Comparison of ENCODE assay signal across 8 mouse cellular contexts in genomic region chr1:177014921-177015439, GRCm38 (mm10).
DNase-seq lines count a peak whose midpoint lies in the region; ATAC-seq and TF ChIP-seq lines count a peak whose summit lies in the region.
"Had no signal": no experiment of that assay in that cellular context is flagged by ENCODE, and none has a peak within 500 bp of the region (broad histone marks: within the 10 kb centered on the region; RNA-seq: fewer than 3 reads in every experiment).

No protein-coding gene starts in this region.

- WGBS in lung, embryonic 15.5 days, result 40% methylated on average over 6 of the region's 6 CpGs
- WGBS in hindbrain, embryonic 15.5 days, result 51% methylated on average over 6 of the region's 6 CpGs
- WGBS in stomach, embryonic 16.5 days, result 50% methylated on average over 6 of the region's 6 CpGs

- H3K27me3 ChIP-seq in lung, embryonic 15.5 days, result no peaks in the 10 kb centered on the region
- H3K27me3 ChIP-seq in hindbrain, embryonic 15.5 days, result no peaks in the 10 kb centered on the region
- H3K27me3 ChIP-seq in stomach, embryonic 16.5 days (ENCODE audit: control insufficient read depth, insufficient read depth, low read length), result no peaks in the 10 kb centered on the region

- H3K9ac ChIP-seq in lung, embryonic 15.5 days, result no peak overlapping the region
- no peak overlapping the region for H3K9ac ChIP-seq in hindbrain, embryonic 15.5 days
- H3K9ac ChIP-seq in stomach, embryonic 16.5 days (ENCODE audit: low read length), result no peak overlapping the region

- no peak overlapping the region for H3K4me2 ChIP-seq in lung, embryonic 15.5 days
- H3K4me2 ChIP-seq in hindbrain, embryonic 15.5 days, result no peak overlapping the region
- H3K4me2 ChIP-seq in stomach, embryonic 16.5 days (ENCODE audit: low read depth, low read length), result no peak overlapping the region

- no peak for TF ChIP-seq CTCF in embryonic fibroblast, embryonic 13.5 days (IDR thresholded peaks at IDR 0.05; ENCODE audit: borderline replicate concordance, insufficient read depth, low read length)

- H3K27ac ChIP-seq in lung, embryonic 15.5 days, result peak overlapping the region; percentile 48
- peak overlapping the region; percentile 96 for H3K27ac ChIP-seq in embryonic fibroblast, embryonic 13.5 days (ENCODE audit: insufficient read depth, low read length)
- H3K27ac ChIP-seq in hindbrain, embryonic 15.5 days (replicated peaks), result peak overlapping the region; percentile 71
- H3K27ac ChIP-seq in stomach, embryonic 16.5 days (ENCODE audit: low read length), result peak overlapping the region; percentile 45

- H3K36me3 ChIP-seq in lung, embryonic 15.5 days, result no peaks in the 10 kb centered on the region
- no peaks in the 10 kb centered on the region for H3K36me3 ChIP-seq in hindbrain, embryonic 15.5 days
- H3K36me3 ChIP-seq in stomach, embryonic 16.5 days (ENCODE audit: control insufficient read depth, insufficient read depth, low read length), result 0 out of 2 replicates have a peak, but pooled peaks cover 2% of the 10 kb centered on the region

- H3K9me3 ChIP-seq in lung, embryonic 15.5 days, result no peaks in the 10 kb centered on the region
- no peaks in the 10 kb centered on the region for H3K9me3 ChIP-seq in hindbrain, embryonic 15.5 days
- H3K9me3 ChIP-seq in stomach, embryonic 16.5 days (replicated peaks; ENCODE audit: control insufficient read depth, low read length), result no peaks in the 10 kb centered on the region

- peaks cover 12% of the 10 kb centered on the region for H3K4me1 ChIP-seq in lung, embryonic 15.5 days
- peaks cover 23% of the 10 kb centered on the region for H3K4me1 ChIP-seq in embryonic fibroblast, embryonic 13.5 days (ENCODE audit: control insufficient read depth, insufficient read depth, low read length)
- H3K4me1 ChIP-seq in hindbrain, embryonic 15.5 days (replicated peaks), result peaks cover 49% of the 10 kb centered on the region
- H3K4me1 ChIP-seq in stomach, embryonic 16.5 days (ENCODE audit: control insufficient read depth, insufficient read depth, low read length), result peaks cover 5% of the 10 kb centered on the region; the same call in 1 of the 2 replicates

- DNase-seq in lung, postnatal 4 days, result no peak
- no peak for DNase-seq in urinary bladder, postnatal 10 days (ENCODE audit: low spot score)
- DNase-seq: left cerebral cortex, postnatal 4 days had no signal

- no peak for TF ChIP-seq POLR2A in embryonic fibroblast, embryonic 13.5 days (IDR thresholded peaks at IDR 0.05; ENCODE audit: low read depth, low read length)

- peak; percentile 64; the same call in 1 of the 2 replicates for ATAC-seq in lung, embryonic 15.5 days (ENCODE audit: borderline replicate concordance, extremely low read depth, low FRiP score, low TSS enrichment)
- ATAC-seq in hindbrain, embryonic 15.5 days (ENCODE audit: low FRiP score, low read depth), result no peak
- no peak for ATAC-seq in stomach, embryonic 16.5 days (ENCODE audit: insufficient read depth, low FRiP score)
- no peak for ATAC-seq in monocyte, adult 5-6 weeks (replicated peaks; ENCODE audit: insufficient number of reproducible peaks, low FRiP score, low TSS enrichment, poor library complexity, severe bottlenecking)

- H3K4me3 ChIP-seq in lung, embryonic 15.5 days, result no peak overlapping the region
- H3K4me3 ChIP-seq in embryonic fibroblast, embryonic 13.5 days (ENCODE audit: insufficient read depth, low read length), result no peak overlapping the region
- no peak overlapping the region for H3K4me3 ChIP-seq in hindbrain, embryonic 15.5 days
- no peak overlapping the region for H3K4me3 ChIP-seq in stomach, embryonic 16.5 days (replicated peaks; ENCODE audit: low read length)

Comparison
In these comparisons a context has a peak if more than half of its experiments do, and no peak if none do; other contexts are left out.
1. H3K27ac ChIP-seq: peak in every context shown above with its lines; median percentile 96 in embryonic fibroblast, embryonic 13.5 days; 71 in hindbrain, embryonic 15.5 days; 48 in lung, embryonic 15.5 days; 45 in stomach, embryonic 16.5 days.